Mouse (Mus musculus): Measurements from ENCODE around the gene Fam19a2.

Gene Fam19a2

GRCm38 (mm10) chr10:123567677-123568076 is 303.9 kb downstream of the Fam19a2 start:
- DNase-seq (ENCODE audit: low read depth, low spot score), result no peak

GRCm38 (mm10) chr10:123570616-123571188 is 306.9 kb downstream of the Fam19a2 start:
- DNase-seq (ENCODE audit: low read depth, low spot score), result no peak

- no peak for DNase-seq (ENCODE audit: low read depth, low spot score)
Measured at GRCm38 (mm10) chr10:123572342-123573070, 308.7 kb downstream of the Fam19a2 start.

GRCm38 (mm10) chr10:123577823-123578222 is 314.0 kb downstream of the Fam19a2 start:
- no peak for DNase-seq (ENCODE audit: low read depth, low spot score)

- DNase-seq (ENCODE audit: low read depth, low spot score), result no peak
Measured at GRCm38 (mm10) chr10:123579012-123579411, 315.2 kb downstream of the Fam19a2 start.

GRCm38 (mm10) chr10:123595043-123595442 is 331.2 kb downstream of the Fam19a2 start:
- DNase-seq (ENCODE audit: low read depth, low spot score), result no peak

- no peak for DNase-seq (ENCODE audit: low read depth, low spot score)
Measured at GRCm38 (mm10) chr10:123597059-123597458, 333.3 kb downstream of the Fam19a2 start.

GRCm38 (mm10) chr10:123605671-123606070 is 341.9 kb downstream of the Fam19a2 start:
- no peak for DNase-seq (ENCODE audit: low read depth, low spot score)

GRCm38 (mm10) chr10:123626691-123627090 is 362.9 kb downstream of the Fam19a2 start:
- no peak for DNase-seq (ENCODE audit: low read depth, low spot score)

- no peak for DNase-seq (ENCODE audit: low read depth, low spot score)
Measured at GRCm38 (mm10) chr10:123629248-123629744, 365.5 kb downstream of the Fam19a2 start.

- no peak for DNase-seq (ENCODE audit: low read depth, low spot score)
Measured at GRCm38 (mm10) chr10:123632029-123632428, 368.2 kb downstream of the Fam19a2 start.

- no peak for DNase-seq (ENCODE audit: low read depth, low spot score)
Measured at GRCm38 (mm10) chr10:123636655-123637054, 372.9 kb downstream of the Fam19a2 start.

GRCm38 (mm10) chr10:123637496-123637895 is 373.7 kb downstream of the Fam19a2 start:
- DNase-seq (ENCODE audit: low read depth, low spot score), result no peak

- no peak for DNase-seq (ENCODE audit: low read depth, low spot score)
Measured at GRCm38 (mm10) chr10:123645568-123645967, 381.8 kb downstream of the Fam19a2 start.

- DNase-seq (ENCODE audit: low read depth, low spot score), result no peak
Measured at GRCm38 (mm10) chr10:123671208-123671607, 407.4 kb downstream of the Fam19a2 start.

- no peak for DNase-seq (ENCODE audit: low read depth, low spot score)
Measured at GRCm38 (mm10) chr10:123678284-123678864, 414.6 kb downstream of the Fam19a2 start.

- DNase-seq (ENCODE audit: low read depth, low spot score), result no peak
Measured at GRCm38 (mm10) chr10:123682718-123683255, 419.0 kb downstream of the Fam19a2 start.

- DNase-seq (ENCODE audit: low read depth, low spot score), result no peak
Measured at GRCm38 (mm10) chr10:123692186-123692925, 428.6 kb downstream of the Fam19a2 start.

- DNase-seq (ENCODE audit: low read depth, low spot score), result no peak
Measured at GRCm38 (mm10) chr10:123692926-123693224, 429.1 kb downstream of the Fam19a2 start.

- DNase-seq (ENCODE audit: low read depth, low spot score), result no peak
Measured at GRCm38 (mm10) chr10:123702595-123702994, 438.8 kb downstream of the Fam19a2 start.

GRCm38 (mm10) chr10:123707026-123707425 is 443.2 kb downstream of the Fam19a2 start:
- no peak for DNase-seq (ENCODE audit: low read depth, low spot score)

GRCm38 (mm10) chr10:123710738-123711137 is 446.9 kb downstream of the Fam19a2 start:
- no peak for DNase-seq (ENCODE audit: low read depth, low spot score)

All from embryo, embryonic 11.5 days (tissue).